Mouse (Mus musculus): ENCODE results near the gene Fxyd3.

GRCm38 (mm10) chr7:31063074-31063560 lies 13.4 kb downstream of the Fxyd3 start:
- no peak for TF ChIP-seq SRF (IDR thresholded peaks at IDR 0.05; ENCODE audit: control insufficient read depth, insufficient read length, low read depth)
- TF ChIP-seq CEBPB (IDR thresholded peaks at IDR 0.05; ENCODE audit: insufficient read depth, poor library complexity, severe bottlenecking) = no peak
